Mouse (Mus musculus): Measurements from ENCODE around the gene G6pdx. TPM values are rescaled to one million over a fixed set of nuclear protein-coding genes. Genes with fewer than 3 reads are reported as not detected.

The G6pdx gene
- total RNA-seq, 1 experiment from 2014 or later = 95.0 TPM

DNA sequence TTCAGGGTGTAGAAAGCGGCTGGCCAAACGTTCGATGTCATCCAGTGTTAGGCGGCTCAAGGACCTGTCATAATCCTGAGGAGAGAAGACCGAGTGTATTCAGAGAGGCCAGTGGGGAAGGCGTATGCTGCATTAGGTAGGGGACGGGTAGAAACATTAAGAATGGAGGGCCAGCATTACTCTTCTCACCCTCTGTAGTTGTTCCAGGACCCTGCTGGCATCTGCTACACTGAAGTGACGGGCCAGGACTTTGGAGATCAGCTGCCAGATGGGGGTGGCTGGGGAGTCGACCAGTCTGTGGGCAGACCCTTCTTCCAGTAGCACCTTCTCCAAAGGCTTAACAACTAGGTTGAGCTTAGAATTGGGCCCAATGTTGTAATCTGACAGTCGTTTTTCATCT is 61.5 kb downstream of the G6pdx start:
- ATAC-seq (ENCODE audit: extremely low read depth, insufficient number of reproducible peaks, low FRiP score, poor library complexity, severe bottlenecking) = no peak

Other genes starting within 250 kb of the G6pdx start
- gene Flna, start 179.4 kb downstream of the G6pdx start, total RNA-seq (2017) = 1,056 and 1,114 TPM in 2 replicates
- 61.5 and 63.0 TPM in 2 replicates for gene Emd, start 174.5 kb downstream of the G6pdx start, total RNA-seq (2017)
- gene Rpl10, start 158.4 kb downstream of the G6pdx start, total RNA-seq (2017) = 816 and 927 TPM in 2 replicates
- gene Taz, start 147.3 kb downstream of the G6pdx start, total RNA-seq (2017) = 124 and 125 TPM in 2 replicates
- gene Dnase1l1, start 146.9 kb downstream of the G6pdx start, total RNA-seq (2017) = 31.2 and 32.5 TPM in 2 replicates
- gene Atp6ap1, start 132.1 kb downstream of the G6pdx start, total RNA-seq (2017) = 400 and 416 TPM in 2 replicates
- 256 and 284 TPM in 2 replicates for gene Gdi1, start 124.2 kb downstream of the G6pdx start, total RNA-seq (2017)
- gene Fam50a, start 116.2 kb downstream of the G6pdx start, total RNA-seq (2017) = 85.7 and 97.0 TPM in 2 replicates
- gene Plxna3, start 100.1 kb downstream of the G6pdx start, total RNA-seq (2017) = 2.9 and 3.4 TPM in 2 replicates
- 3.6 and 4.5 TPM in 2 replicates for gene Lage3, start 75.6 kb downstream of the G6pdx start, total RNA-seq (2017)
- 7.8 and 7.9 TPM in 2 replicates for gene Ubl4a, start 56.0 kb downstream of the G6pdx start, total RNA-seq (2017)
- 12.9 and 14.2 TPM in 2 replicates for gene Slc10a3, start 55.8 kb downstream of the G6pdx start, total RNA-seq (2017)
- gene Fam3a, start 35.9 kb downstream of the G6pdx start, total RNA-seq (2017) = 22.6 and 27.9 TPM in 2 replicates
- 48.4 and 59.4 TPM in 2 replicates for gene Ikbkg, start 35.9 kb downstream of the G6pdx start, total RNA-seq (2017)
- not detected in 2 replicates for gene Gm6880, start 52.2 kb upstream of the G6pdx start, total RNA-seq (2017)
- gene Olfr1326-ps1, start 145.7 kb upstream of the G6pdx start, total RNA-seq (2017) = not detected in 2 replicates
- gene Olfr1325, start 163.5 kb upstream of the G6pdx start, total RNA-seq (2017) = not detected in 2 replicates
- gene Gm5640, start 216.4 kb upstream of the G6pdx start, total RNA-seq (2017) = not detected in 2 replicates

All from neutrophil, adult 5-6 weeks (primary cell).